Mouse (Mus musculus) cerebellum, adult 8-10 months (tissue): ENCODE data around the gene Ttpal.

Source experiments
- DNase-seq: peaks from one replicate; pipeline ENCODE4 v3.0.0; 2022

Ttpal gene

DNA sequence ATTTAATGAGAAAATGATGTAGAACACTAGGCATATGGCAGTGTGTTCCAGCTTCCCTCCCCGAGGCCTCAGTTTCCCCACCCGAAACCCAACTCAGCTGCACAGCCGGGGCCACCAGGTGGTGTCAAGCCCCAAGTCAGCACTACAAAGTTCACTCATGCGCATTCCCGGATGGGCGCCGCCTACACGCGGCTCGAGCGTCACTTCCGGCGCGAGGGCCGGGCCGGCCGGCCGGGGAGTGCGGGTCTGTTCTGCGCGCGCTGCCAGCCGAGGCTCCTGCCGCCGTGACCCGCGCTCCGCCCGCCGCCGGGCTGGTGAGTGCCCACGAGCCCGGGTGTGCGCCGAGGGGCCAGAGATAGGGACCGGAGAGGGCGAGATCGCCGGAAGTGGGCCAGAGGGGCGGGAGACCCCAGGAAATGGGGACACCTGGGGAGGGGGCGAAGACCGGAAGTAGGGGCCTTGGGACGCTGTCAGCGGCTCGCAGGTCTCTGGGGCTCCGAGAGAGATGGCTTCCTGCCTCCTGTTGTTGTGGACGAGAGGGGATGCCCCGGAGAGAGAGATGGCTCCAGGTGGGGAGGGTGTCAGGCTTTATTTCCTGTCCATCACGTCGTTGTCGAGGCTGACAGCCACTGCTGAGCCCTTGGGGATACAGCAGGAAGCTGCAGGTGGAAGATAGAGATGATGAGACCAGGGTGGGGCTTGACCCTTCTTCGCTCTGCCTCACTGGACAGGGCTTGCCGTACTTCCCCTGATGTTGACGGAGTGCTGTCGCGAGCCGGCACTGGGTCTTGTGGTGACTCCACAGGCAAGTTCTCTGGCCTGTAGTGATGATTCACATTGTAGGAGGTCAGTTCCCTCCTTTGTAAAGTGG, at the start of gene Ttpal:
Gene Ttpal (plus strand): TSS at position 214 of the 871 bp plus-strand sequence.
- peak; percentile 81 for DNase-seq

DNA sequence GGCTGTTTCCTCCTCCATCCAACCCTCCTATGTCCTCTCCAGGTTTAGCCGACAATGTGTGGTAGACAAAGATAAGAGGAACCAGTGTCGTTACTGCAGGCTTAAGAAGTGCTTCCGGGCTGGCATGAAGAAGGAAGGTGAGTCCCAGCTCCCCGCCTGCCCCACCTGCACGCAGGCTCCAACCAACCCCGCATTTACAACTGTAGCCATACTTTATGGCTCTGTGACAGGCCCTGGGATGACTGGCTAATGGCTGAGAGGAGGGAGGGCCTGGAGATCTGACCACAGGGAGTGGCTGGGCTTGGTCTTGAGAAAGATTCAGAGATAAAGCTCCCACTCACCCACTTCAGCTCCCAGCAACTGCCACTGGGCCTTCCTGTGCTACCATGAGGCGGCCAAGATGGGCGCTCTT, 49.6 kb upstream of the Ttpal start:
- DNase-seq: no peak

DNA sequence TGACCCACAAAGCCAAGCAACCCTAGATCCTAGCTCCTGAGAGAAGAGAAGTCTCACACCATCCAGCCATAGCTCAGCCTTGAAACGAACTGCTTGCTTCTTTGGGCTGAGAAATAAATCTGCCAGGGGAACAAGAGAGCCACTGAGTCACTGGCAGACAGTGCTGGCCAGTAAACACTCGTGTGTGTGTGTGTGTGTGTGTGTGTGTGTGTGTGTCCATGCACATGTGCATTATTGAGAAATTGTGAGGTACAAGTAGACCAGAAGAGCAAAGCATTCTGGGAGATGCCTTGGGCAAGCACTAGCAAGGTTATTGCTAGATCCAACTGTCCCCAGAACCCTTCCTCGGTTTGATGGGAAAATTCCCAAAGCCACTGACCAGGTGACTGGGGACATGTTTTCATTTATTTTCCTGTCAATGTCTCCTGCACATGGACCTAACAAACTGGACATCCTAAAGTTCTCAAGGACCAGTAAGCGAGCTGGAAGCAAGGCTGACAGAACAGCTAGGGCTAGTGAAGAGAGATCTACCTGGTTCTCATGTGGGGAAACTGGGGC, 47.6 kb upstream of the Ttpal start:
- DNase-seq: no peak

DNA sequence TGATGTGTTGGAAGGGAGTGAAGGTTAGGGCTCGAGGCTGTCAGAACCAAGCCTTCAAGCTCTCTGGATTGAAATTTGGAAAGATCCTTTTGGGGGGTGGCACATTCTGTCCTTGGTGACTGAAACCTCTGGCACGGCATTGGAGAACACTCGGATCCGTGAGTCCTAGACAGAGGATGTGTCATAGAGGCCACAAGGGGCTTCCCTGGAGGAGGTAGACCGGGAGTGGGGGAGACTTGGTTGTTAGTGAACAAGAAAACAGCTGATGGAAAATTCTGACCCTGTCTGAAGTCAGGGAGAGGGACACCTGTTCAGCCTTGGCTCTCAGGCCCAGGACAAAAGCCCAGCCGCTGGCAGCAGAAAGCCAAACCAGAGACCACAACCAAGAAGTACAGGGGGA, 47.1 kb upstream of the Ttpal start:
- no peak for DNase-seq

DNA sequence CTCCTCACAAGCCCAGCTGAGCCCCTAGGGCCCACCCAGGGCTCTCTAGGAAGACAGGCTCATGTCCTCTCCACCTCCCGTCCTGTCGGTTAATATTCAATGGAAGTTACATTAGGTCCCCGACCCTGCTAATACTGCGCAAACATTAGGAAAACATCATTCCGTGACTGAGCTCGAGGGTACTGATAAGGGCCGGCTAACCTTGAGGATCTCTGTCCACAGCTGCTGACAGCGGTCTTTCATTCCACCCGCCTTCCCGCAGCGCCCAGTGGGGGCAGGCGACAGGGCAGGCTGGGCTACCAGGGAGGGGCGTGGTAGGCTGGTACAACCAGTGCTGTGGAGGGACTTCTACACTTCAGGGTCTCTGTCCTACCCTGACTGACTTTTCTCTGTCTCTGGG, 46.7 kb upstream of the Ttpal start:
- DNase-seq: no peak

DNA sequence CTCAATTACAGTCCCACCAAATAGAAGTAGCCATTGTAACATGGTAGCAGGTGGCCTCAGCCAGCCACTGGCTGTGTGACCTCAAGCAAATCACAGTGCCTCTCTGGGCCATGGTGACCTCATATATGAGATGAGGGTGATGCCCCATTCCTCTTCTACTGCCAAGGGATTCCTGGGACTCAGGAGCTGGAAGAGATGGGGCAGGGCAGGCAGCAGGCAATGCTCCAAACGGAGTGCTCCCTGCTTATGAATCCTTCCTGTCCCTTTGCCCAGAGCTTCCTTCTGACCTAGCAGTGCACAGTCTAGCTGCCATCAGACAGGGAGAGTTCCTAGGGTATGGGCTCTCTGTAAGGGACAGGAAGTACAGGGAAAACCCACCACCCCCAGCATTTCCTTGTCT, 43.6 kb upstream of the Ttpal start:
- no peak for DNase-seq

DNA sequence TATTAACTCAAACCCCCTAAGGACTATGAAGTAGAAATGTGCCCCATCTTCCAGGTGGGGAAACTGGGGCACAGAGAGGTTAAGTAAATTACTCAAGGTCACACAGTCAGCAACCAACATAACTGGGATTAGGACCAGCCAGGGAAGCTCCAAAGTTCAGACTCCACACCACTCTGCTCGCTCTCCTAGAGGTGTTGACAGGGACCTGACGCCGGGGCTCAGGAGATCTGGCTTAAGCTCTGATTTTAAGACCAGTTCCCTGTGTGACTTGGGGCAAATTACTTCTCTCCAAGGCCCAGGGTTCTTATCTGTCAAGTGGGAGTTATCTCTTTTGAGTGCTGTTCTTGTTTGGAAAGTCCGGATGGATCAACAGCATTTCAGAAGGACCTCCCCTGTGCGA, 42.9 kb upstream of the Ttpal start:
- DNase-seq: no peak

DNA sequence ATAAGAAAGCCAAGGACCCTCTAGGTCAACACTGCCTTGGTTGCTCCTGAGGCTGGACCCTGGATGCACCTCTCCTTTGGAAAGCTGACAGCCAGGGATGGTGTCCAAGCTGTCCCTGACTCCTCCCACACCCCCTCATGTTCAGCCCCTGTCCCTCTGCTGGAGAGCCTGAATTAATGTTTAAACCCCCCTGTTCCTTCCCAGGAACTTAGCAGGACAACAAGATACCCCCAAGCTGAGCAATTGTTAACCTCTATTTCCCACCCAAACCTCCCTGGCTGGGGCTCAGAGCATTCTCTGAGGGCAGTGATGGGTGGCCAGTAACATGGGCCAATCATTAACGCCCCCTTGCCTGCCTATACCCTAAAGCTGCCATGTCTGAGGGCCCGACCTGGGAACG, 41.9 kb upstream of the Ttpal start:
- no peak for DNase-seq

DNA sequence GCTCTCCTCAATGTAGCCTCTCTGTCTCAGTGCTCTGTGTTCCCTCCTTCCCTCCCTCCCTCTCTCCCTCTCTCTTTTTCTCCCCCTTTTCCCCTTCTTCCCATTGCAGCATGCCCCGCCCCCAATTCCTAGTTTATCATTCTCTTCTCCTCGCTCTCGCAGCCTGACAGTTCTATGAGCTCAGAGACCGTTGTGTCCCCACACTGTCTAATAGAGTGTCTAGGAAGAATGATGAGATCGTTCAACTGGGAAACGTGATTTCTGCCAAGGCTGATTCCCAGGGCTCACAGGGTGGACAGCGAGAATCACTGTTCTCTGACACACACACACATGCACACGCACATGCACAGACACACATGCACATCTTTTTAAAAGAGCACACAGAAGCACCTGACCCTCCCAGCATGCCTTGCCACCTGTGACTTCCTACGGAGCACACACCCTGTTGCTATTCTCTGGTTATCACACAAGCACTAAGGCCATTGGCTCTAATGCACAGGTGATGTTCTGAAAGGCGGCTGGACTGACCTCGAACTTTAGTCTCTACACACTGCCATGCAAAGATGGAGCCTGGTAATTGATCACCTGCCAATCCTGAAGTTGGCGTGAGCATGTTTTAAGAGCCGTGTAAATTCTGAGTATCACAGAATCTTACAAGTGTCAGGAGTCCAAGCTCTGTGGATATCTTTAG, 40.7 kb upstream of the Ttpal start:
- DNase-seq: no peak

DNA sequence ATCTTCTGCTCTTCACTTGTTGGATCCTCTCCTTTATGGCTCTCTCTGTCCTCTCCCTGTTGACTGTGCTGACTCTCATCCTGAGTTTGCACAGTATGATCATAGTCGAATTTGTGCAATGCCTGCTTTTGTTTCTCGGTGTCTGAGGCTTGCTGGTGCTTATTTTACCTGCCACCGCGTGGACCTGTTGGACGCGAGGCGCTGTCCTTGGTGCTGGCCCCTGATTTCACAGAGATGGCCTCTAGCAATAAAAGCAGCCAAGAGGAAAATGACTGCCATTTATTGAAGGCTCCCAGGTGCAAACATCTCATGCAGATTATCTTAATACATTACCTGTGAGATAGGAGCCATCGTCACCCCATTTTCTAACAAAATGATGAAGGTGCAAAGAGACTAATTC, 37.5 kb upstream of the Ttpal start:
- DNase-seq: no peak

DNA sequence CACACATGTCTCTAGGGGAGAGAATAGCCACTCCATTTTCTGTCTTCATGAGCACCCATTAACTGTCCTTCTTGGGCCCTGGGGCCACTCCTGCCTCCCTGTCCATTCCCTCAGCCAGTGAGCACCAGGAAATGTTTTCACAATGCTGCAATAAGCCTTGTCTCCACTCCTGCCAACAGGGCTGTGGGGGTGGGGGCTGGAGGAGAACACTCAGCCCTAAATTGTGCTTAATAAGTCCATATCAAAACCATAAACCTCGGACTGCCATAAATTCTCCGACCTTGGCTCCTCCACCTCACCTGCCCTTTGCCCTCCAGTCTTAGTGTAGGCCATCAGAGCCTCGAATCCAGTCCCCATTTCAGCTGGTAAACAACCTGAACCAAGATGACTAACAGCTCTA, 27.8 kb upstream of the Ttpal start:
- DNase-seq: no peak

DNA sequence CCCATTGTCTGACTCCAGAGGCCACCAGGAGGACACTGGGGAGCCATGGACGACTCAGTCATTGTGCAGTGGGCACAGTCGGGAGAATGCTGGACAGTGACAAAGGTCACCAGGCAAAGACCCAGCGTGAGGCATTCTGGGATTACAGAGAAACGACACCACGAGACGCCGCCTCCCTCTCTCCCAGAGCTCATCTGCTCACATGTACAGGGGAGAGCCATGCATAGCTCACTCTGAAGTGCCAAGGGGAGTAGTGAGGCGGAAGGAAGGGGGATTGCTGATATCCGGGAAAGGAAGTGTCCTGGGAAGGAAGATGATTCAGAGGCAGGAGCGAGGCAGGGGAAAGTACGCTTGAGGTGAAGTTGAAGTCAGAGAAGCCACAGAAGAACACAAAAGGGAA, 26.9 kb upstream of the Ttpal start:
- no peak for DNase-seq

DNA sequence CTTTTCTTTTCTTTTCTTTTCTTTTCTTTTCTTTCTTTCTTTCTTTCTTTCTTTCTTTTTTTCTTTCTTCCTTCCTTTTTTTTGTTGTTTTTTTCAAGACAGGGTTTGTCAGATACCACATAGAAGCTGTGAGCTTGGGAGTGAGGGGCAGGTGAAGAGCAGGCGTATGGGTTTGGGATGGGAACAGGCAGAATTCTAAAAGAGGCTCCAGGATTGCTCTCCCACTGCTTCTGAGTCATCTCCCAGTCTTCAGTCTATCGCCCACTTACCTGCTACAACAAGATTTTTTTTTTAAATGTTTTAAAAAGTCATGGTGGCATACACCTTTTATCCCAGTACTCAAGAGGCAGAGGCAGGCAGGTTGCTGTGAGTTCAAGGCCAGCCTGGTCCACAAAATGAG, 24.1 kb upstream of the Ttpal start:
- no peak for DNase-seq

DNA sequence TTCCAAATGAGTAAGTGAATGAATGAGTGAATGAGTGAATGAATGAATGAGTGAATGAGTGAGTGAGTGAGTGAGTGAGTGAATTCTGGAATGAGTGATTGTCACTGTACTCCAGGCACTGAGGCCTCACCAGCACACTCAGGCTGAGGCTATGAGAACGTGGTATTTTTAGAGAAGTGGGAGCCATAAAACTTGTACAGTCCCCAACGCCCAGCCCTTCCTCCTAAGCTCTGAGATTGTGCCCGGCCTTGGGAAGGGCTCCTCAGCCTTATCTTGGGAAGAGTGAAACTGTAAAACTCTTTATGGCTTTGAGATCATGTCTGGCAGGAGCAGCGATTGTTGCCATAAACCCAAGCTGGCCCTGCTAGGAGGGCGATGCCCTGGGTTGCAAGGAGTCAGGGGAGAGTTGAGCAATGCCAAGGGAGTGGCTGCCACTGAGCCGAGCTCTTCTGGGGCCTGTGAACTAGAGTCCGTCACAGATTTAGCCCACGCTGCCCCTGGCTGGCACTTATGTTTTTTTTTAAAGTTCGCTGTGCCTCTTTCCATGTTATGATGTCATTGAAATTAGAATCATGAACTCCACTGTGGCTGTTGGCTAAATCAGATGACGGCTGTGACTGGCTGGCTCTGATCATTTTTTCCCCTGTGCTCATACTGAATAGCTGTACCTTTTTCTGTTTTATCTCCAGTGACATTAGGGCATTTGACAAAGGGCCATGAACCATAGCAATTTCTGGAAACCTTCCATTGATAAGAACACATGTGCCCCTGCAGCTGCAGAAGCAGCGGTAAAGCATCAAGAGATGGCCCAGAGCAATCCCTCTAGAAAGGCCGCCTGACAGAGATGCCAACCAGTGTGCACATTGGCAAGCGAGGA, 21.8 kb upstream of the Ttpal start:
- DNase-seq: no peak

DNA sequence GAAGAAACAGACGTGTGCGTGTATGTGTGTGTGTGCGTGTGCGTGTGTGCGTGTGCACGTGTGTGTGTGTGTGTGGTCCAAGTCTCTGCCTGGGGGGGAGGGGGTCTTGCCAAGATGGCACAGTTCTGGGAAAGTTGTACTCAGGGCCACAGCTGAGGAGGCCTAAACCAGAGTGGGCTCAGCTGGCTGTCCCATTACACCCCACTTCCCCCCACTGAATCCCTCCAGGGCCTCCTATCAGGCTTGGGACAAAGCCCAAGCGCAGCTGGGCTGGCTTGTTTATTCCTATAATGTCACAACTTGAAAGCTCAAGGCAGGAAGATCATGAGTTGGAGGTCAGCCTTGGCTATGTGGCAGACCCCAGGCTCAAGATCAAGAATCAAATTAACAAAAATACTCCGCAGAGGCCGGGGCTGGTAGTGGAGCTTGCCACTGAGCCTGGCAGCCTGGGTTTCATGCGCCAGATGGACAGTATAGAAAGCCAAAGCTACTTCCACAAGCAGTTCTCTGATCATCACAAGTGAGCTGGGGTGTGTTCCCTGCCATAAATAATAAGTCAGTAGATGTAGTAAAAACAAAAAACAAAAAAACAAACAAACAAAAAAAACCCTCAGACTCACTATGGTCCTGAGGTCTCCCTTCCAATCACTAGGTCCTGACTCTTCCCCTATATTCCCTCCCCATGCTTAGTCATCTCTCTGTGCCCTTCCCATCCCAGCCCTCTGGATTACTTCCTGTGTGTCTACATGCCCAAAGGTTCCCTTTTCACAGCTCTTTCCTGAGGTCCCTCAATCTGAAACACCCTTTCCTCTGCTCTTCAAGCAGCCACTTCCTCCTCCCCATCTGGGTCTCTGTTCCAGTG, 18.7 kb upstream of the Ttpal start:
- DNase-seq: no peak

DNA sequence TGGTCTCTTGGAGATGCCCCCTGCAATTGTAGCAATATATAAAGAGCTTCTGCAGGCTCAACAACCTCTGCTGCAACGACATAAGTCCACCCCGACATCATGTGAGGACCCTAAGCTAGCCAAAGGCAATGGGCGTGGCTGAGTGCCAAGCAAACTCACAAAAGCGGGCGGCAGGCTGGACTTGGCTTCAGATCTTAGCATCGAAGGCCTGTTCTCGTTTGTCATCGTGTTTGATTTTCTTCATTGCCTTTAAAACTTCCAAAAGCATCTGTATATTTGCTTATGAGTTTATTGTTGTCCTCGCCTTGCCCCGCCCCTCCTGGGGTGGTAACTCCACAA, 18.1 kb upstream of the Ttpal start:
- no peak for DNase-seq

DNA sequence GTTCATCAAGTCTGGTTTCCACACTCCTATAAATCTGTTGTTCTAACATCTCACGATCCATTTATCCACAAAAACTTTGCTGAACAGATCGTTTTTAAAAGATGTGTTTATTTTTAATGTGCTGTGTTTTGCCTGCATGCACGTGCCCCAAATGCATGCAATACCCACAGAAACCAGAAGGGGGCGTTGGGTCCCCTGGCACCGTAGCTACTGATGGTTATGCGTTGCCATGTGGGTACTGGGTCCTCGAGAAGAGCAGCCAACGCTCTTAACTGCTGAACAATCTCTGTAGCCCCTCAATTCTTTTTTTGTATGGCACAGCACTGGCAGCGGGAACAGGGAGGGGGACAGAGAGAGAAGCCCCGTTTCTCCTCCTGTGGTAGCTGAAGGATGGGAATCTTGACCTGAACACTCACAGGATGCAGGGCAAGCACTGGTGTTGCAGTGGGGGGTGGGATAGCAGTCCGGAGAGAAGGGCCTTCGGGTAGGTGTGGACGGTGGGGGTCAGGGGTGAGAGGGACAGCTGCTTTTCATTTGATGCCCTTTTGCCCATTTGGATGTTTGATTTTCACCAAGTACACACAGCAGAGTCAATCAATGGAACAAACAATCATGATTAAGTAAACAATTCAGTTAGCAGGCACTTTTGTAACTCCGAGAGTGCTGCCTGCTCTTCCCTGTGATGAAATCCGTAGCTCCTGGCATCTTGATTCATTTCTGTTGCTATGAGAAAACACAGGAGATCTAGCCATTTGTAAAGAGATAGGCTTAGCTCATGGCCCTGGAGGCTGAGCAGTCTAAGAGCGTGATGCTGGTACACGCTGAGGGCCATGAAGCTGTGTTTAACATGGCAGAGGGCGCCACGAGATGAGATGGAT, 15.5 kb upstream of the Ttpal start:
- DNase-seq: no peak

DNA sequence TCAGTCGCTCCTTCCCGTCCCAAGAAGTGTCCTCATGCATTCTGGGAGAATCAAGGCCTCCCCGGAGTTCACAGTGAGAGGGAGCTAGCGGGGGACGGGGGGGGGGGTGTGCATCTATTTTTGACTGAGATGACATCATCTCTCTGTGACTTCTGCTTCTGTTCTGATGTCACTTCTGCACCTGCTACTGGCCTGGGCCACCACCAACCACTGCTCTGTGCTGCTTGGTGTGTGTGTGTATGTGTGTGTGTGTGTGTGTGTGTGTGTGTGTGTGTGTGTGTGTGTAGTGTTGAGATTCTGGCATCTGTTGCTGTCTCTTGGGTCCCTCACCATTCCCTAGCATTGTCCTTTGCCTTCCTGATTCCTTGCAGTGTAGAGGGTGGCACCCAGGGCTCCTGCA, 14.6 kb upstream of the Ttpal start:
- DNase-seq: no peak

DNA sequence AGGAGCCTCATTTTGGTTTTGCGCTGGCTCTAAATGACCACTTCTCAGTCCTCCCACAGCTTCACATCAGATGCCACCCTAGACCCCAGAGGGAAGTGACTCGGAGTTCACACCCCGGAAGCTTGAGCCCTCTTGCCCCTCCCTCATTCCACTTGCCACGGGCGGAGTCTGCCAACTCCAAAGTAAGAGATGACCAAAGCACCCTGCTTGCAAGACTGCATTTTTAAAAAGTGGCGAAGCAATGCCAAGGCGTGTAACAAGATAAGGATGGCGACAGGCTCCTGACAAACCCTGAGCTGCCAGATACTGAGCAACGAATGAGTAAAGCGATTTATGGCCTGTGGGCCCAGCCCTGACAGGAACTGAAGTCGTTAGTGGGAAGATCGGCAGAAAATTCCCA, 11.9 kb upstream of the Ttpal start:
- no peak for DNase-seq

DNA sequence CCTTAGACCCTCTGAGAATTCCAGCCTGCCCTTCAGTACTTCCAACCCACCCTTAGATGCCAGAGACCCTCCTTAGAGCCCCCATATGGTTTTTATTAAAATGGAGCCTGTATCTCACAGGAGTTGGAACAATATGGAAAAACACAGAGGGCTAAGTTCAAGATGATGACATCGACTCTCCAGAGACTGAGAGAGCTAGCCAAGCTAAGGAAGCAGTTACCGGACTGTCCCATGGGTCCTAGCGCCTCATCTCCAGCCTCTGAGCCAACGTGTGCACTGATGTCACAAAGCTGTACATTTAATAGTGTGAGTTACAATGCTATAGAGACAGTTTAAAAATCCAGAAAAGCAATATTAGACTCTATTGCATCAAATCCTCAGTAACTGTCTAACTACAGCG, 11.1 kb upstream of the Ttpal start:
- no peak for DNase-seq

DNA sequence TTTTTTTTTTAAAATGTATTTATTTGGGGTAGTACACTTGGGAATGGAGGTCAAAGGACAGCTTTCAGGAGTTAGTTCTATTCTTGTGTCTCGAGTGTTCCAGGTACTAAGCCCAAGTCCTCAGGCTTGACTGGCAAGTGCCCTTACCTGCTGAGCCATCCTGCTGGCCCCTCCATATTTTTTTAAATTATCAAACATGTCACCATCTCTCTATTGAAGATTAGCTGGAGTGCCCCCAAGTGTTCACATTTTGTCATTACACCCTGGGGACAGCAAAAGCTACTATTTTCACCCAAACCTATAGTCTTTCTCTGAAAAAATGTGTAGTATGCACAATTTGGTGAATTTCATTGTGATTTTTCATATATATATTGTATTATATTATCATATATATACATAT, 10.0 kb upstream of the Ttpal start:
- DNase-seq: no peak
